Mouse (Mus musculus) cerebellum, adult 11-12 months (tissue): Measurements from ENCODE around the gene Cnih3.

Experiments used
- DNase-seq: peaks from one replicate; pipeline ENCODE4 v3.0.0; 2022

Gene Cnih3

GRCm38 (mm10) chr1:181407281-181407680 lies 54.9 kb downstream of the Cnih3 start:
- peak; percentile 87 for DNase-seq

- DNase-seq = peak; percentile 66
Observed at GRCm38 (mm10) chr1:181408086-181408975, 55.9 kb downstream of the Cnih3 start.

- no peak for DNase-seq
Observed at GRCm38 (mm10) chr1:181409693-181410092, 57.3 kb downstream of the Cnih3 start.

DNA sequence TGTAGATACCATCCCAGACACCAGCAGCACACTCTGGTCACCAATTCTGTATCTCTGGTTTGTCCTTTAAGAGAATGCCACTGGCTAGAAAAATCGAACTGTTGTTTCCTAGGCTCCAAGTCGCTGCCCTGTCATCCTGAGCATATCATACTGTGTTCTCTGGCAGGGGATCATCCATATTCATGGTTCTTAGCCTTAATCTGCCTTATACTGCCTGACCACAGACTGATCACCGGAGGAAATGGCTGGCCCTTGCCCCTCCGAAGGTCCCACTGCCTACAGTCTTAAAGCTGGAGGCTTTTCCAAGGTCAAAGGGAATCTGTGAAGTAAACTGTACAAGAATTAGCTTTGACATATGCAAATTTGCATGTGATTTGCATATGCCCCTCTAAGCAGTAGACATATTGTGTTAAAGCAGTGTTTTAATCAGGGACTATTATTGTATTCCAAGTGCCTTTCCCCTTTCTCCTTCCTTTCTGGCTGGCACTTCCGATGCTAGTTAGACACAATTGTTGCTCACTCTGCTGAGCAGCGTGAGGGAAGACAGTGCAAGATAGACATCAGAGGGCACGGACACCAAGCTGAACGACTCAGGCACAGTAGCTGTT lies 58.3 kb downstream of the Cnih3 start:
- DNase-seq = no peak

GRCm38 (mm10) chr1:181414985-181415384 lies 62.6 kb downstream of the Cnih3 start:
- no peak for DNase-seq

GRCm38 (mm10) chr1:181416841-181417240 lies 64.4 kb downstream of the Cnih3 start:
- no peak for DNase-seq

GRCm38 (mm10) chr1:181417937-181418523 lies 65.6 kb downstream of the Cnih3 start:
- DNase-seq = no peak

- no peak for DNase-seq
Observed at GRCm38 (mm10) chr1:181420080-181420536, 67.7 kb downstream of the Cnih3 start.

- no peak for DNase-seq
Observed at GRCm38 (mm10) chr1:181422796-181423195, 70.4 kb downstream of the Cnih3 start.

GRCm38 (mm10) chr1:181424922-181425321 lies 72.5 kb downstream of the Cnih3 start:
- no peak for DNase-seq

DNA sequence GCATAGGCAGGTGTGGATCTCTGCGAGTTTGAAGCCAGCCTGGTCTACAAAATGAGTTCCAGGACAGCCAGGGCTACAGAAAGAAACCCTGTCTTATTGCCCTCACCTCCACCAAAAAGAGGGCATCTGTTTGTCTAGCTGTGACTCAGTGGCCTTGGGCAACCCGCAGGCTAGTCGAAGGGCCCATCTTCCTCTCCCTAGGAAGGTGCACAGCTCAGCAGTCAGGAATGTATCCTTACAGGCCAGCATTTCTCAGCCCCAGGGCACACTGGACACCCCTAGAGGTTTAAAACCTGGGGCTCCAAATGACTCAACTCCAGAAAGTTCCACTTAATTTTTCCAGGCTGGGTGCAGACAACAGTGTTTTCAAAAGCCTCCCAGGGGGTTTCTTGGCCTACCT lies 73.0 kb downstream of the Cnih3 start:
- DNase-seq = no peak

DNA sequence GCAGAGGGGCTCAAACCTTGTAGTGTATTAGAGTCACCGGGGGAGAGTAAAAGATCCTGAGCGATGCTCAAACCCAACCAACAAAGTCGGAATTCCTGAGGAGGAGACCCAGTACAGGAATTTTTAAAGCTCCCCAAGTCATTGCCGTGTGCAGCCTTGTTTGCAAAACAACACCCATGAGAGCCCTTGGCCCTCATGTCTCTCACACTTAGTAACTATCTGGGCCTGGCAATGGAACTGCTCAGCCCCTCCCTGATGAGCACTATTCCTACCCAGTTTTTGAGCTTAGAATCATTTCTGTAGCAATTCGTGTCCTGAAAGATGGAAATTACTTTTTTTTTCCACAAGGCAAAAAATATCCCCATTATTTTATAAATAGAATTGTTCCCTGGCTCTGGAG lies 74.0 kb downstream of the Cnih3 start:
- DNase-seq = no peak

DNA sequence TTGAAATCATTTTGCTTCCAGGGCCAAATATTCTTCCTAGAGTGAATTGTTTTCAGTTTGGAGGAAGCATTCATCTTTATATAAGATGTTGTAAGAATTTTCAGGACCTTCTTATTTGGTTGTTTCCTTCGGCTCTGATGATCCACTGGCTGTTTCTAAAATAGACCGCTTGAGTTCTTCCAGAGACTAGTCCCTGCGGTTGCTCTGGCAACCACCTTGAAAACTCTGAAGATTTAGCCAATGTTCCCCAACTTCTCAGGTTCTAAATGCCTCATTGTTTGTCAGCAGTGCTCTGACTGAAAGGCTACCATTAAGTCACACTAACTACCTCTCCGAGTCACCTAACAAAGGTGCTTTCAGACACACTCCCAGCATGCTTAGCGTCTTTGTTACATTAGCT lies 80.8 kb downstream of the Cnih3 start:
- no peak for DNase-seq

DNA sequence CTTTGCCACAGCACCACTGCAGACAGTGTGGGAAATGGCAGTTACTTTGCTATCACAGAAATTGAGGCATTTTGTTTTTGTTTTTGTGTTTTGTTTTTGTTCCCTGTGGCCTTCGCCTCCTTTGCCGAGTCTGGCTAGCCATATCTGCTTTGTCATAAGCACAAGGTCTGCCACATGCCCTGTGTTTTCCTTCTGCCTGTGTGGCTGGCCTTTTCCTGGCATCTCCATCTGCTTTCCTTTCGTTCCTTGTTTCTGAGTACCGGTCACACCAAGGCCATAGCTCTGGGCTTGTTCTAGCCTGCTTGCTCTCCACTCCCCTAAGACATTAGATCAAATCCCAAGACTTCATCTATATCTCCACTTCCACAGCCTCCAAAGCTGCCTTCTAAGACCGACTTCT lies 83.0 kb downstream of the Cnih3 start:
- no peak for DNase-seq

DNA sequence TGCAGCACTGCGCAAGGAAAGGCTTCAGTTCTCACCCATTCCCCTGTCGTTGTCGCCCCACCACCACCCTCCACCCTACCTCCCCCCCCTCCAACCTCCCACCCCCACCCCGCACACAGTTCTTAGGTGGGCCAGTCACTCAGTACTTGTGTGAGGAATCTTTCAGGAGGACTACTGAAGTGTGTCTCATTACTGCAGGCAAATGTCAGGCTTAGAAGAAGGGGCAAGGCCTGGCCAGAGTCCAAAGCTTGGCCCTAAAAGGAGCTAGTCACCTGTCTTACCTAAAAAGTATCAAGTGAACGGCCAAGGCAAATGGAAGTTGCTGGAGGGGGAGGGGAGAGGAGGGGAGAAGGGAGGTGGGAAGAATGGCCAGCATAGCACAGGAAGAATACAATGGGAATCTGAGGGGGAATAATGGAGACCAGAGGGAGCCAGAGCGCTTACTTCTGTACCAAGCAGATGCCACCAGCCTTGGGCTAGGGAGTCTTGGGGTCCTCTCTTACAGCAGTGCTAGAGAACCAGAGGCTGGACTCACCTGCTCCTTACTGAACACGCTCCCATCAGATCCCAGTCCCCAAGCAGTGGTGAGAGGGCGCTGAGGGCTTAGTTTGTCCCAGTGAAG lies 88.7 kb downstream of the Cnih3 start:
- DNase-seq = no peak

- DNase-seq = no peak
Observed at GRCm38 (mm10) chr1:181441654-181442241, 89.3 kb downstream of the Cnih3 start.

DNA sequence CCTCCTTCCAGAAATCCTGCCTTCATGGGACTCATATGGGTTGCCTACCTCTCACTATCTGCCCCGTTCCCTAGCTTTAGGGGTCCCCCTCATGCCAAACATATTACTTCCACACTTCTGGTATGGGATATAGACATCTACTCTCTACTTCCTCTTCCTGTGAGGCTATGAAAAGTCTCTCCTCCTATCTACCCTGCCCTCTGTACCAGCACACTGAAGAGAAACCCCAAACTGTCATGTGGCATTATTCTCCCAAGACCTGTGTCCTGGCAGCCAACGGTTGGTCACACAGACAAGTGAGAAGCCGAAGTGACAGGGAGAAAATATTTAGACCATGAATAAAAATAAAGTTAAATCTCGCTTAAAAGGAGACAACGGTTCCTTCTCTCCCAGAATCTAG lies 92.6 kb downstream of the Cnih3 start:
- no peak for DNase-seq

DNA sequence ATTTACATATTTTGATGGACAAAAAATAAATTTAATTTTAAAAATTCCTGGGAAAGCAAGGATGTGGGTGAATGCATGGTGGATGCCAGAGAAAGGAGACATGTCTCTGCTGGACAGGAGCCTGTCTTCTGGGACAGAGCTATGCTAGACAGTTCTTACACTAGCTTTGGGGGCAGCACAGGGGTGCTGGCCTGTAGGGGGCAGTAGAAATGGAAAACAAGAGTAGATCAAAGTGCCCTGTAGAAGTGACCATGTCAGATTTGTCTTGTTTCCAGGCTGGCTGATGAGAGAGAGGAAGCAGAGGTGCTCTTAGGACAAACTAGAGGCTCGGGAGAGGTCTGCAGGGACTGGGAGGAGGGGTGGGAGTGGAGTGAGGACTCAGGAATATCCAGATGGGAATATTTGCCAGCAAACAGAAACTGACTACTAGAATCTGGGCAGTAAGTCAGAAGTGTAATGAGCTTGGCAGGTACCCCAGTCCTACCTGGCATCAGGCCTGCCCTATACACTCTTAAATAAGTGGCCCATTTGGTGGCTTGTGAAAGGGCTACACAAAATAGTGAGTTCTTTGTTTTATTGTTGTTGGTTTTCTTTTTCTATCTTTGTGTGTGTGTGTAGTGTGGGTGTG lies 93.3 kb downstream of the Cnih3 start:
- peak; percentile 81 for DNase-seq

DNA sequence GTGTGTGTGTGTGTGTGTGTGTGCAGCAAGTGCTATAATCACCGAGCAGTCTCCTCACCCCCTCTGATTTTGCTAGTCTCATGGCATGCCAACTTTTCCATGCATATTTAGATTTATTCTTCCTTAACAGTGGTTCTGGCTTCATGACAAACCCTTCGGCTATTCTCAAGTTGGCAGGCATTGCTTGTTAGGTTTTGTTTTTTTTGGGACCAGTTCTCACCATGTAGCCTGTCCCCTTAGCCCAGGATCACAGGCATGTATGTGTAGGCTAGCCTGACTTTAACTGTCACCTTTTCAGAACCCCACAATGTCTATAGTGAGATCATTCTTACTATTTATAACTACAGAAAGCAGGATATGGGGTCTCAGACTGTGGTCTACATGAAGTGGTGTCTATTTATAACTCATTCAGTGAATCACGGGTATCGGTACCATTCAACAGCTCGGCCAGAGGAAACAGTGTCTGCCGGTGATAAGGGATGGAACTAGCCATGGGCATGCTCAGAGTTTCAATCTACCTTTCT lies 94.2 kb downstream of the Cnih3 start:
- DNase-seq = no peak

DNA sequence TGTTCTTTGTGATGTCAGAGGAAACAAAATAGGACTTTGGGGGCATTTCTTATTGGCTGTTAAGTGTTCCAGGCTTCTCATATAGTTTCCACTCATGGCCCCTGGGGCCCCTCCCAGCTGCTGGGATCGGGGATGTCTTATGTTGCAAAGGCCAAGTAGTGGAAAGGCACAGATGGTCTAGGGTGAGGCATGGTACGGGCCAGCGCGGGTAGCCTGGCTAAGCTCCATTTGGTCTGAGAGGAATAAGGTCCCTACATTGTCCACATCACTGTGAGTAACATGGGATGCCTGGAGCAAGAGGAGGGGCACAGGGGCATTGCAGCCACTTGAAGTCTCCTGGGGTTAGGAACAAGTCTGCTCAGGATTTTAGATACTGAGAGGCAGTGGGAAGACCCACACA lies 95.1 kb downstream of the Cnih3 start:
- DNase-seq = no peak

DNA sequence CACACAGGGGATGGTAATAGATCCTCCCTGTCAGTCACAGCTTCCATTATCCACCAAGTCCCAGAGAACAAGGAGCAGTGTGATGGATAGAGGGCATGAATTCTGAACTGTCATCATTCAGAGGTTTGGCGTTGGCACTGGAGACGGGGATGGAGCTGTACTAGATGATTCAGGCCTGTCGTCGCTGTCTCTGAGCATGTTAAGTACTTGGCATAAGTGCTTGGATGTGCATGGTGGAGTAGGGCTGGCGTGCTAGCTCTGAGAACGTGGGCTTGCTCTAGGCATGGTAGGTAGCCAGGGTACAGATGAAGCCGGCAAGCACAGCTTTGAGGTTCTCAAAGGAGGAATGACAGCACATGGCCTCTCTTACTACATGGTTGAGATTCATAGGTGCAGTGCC lies 95.6 kb downstream of the Cnih3 start:
- no peak for DNase-seq

GRCm38 (mm10) chr1:181453106-181453505 lies 100.7 kb downstream of the Cnih3 start:
- DNase-seq = no peak
